Mouse (Mus musculus): ENCODE measurements around the gene Pwp2. TPM values are rescaled to one million over a fixed set of nuclear protein-coding genes. Genes with fewer than 3 reads are reported as not detected.

Pwp2 gene
- total and polyA plus RNA-seq, 3 experiments, result 41.2 to 49.9 (median 43.0) TPM

DNA sequence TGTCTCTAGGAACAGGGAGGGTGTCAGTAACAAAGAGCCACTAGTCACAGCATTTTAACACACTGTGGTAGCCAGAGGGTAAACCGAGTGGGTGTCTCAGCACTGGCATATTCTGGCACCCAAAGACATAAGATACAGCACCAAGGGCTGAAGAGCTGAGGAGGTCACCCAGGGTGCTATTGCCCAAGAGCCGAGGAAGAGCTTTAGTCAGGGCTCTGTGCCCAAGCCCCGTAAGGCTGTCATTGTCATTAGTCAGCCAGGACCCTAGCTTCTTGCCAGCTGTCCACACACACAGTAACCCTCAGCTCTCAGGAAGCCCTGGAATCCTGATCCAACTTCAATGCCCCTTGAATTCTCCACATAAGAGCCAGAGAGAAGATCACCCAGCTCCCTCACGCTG is 38.0 kb upstream of the Pwp2 start:
- TF ChIP-seq ZMIZ1 (IDR thresholded peaks at IDR 0.05; ENCODE audit: low read depth, low read length), result no peak
- TF ChIP-seq ZC3H11A (IDR thresholded peaks at IDR 0.05; ENCODE audit: low read depth, low read length), result no peak
- no peak for TF ChIP-seq CHD2 (IDR thresholded peaks at IDR 0.05; ENCODE audit: low read length)
- TF ChIP-seq E2F4 (IDR thresholded peaks at IDR 0.05; ENCODE audit: insufficient replicate concordance, low read depth, low read length), result no peak
- no peak for TF ChIP-seq ETS1 (conservative IDR thresholded peaks at IDR 0.05; ENCODE audit: low read depth, low read length)
- TF ChIP-seq RCOR1 (conservative IDR thresholded peaks at IDR 0.05; ENCODE audit: low read depth, low read length), result no peak
- no peak for TF ChIP-seq GABPA (IDR thresholded peaks at IDR 0.05; ENCODE audit: insufficient replicate concordance, low read depth, low read length)
- no peak for TF ChIP-seq NELFE (IDR thresholded peaks at IDR 0.05; ENCODE audit: low read depth, low read length)
- TF ChIP-seq BHLHE40 (IDR thresholded peaks at IDR 0.05; ENCODE audit: low read depth, low read length), result no peak
- TF ChIP-seq KAT2A (IDR thresholded peaks at IDR 0.05; ENCODE audit: insufficient replicate concordance, low read length), result no peak
- TF ChIP-seq MXI1 (IDR thresholded peaks at IDR 0.05; ENCODE audit: low read depth, low read length), result no peak

GRCm38 (mm10) chr10:78221315-78221714 is 36.4 kb upstream of the Pwp2 start:
- peaks cover 46 to 70% of the 10 kb centered on the region in 2 experiments for H3K36me3 ChIP-seq (replicated peaks in 1 of 2; ENCODE audit: control insufficient read depth in 1 of 2, insufficient read depth in 1 of 2, low read length in 1 of 2)

More for the DNA sequence above, 38.0 kb upstream of the Pwp2 start:
- H3K27ac ChIP-seq (ENCODE audit: insufficient read depth, low read depth), result no peak overlapping the region
- no peaks in the 10 kb centered on the region for H3K27me3 ChIP-seq (replicated peaks)
- no peak overlapping the region for H3K9ac ChIP-seq (ENCODE audit: insufficient read depth, low read depth)
- in situ Hi-C loops (cut with MboI; ENCODE audit: low pct_ligation_motif_present, low pct_unique_long_range_greater_than_20kb, low sequenced_read_pairs), result loop anchor here (5.0 kb wide), 1 partner anchor 36 kb away; the partner anchor contains the start of gene Pwp2
- peaks cover 37 to 60% of the 10 kb centered on the region in 2 experiments for H3K36me3 ChIP-seq (replicated peaks in 1 of 2; ENCODE audit: control insufficient read depth in 1 of 2, insufficient read depth in 1 of 2, low read length in 1 of 2)
- H3K79me2 ChIP-seq (replicated peaks; ENCODE audit: control insufficient read depth, extremely low read depth, insufficient read depth, poor library complexity, severe bottlenecking), result no peaks in the 10 kb centered on the region
- dilution Hi-C loops (cut with MboI; ENCODE audit: extremely low pct_ligation_motif_present, extremely low pct_unique_long_range_greater_than_20kb, low sequenced_read_pairs), result no loop called here
- H3K4me1 ChIP-seq (ENCODE audit: control insufficient read depth in 1 of 2, insufficient read depth in 2 of 2), result peaks cover 28 to 76% of the 10 kb centered on the region in 2 experiments
- no peak for DNase-seq (ENCODE audit: extremely low read depth)
- H3K4me2 ChIP-seq (ENCODE audit: insufficient read depth, low read depth, poor library complexity, severe bottlenecking), result no peak overlapping the region
- no peak overlapping the region for H3K4me3 ChIP-seq (replicated peaks in 1 of 3; ENCODE audit: low read depth in 2 of 3, low read length in 2 of 3, poor library complexity in 1 of 3)
- no peaks in the 10 kb centered on the region for H3K9me3 ChIP-seq (replicated peaks; ENCODE audit: low read length)

More at GRCm38 (mm10) chr10:78221315-78221714, 36.4 kb upstream of the Pwp2 start:
- Histone ChIP-seq H3K4me2 (ENCODE audit: insufficient read depth, low read depth, poor library complexity, severe bottlenecking) (no peak overlapping the region), H3K9me3 (replicated peaks; ENCODE audit: low read length) (no peaks in the 10 kb centered on the region), H3K4me1 (ENCODE audit: control insufficient read depth in 1 of 2, insufficient read depth in 2 of 2) (peaks cover 21 to 61% of the 10 kb centered on the region in 2 experiments), H3K79me2 (replicated peaks; ENCODE audit: control insufficient read depth, extremely low read depth, insufficient read depth, poor library complexity, severe bottlenecking) (no peaks in the 10 kb centered on the region), H3K27me3 (replicated peaks) (no peaks in the 10 kb centered on the region), H3K9ac (ENCODE audit: insufficient read depth, low read depth) (no peak overlapping the region), H3K27ac (ENCODE audit: insufficient read depth, low read depth) (no peak overlapping the region), H3K4me3 (replicated peaks in 1 of 3; ENCODE audit: low read depth in 2 of 3, low read length in 2 of 3, poor library complexity in 1 of 3) (no peak overlapping the region)
- dilution Hi-C loops (cut with MboI; ENCODE audit: extremely low pct_ligation_motif_present, extremely low pct_unique_long_range_greater_than_20kb, low sequenced_read_pairs) (no loop called here), in situ Hi-C loops (cut with MboI; ENCODE audit: low pct_ligation_motif_present, low pct_unique_long_range_greater_than_20kb, low sequenced_read_pairs) (loop anchor here (5.0 kb wide), 1 partner anchor 34 kb away; the partner anchor contains the start of gene Pwp2)
- no peak for TF ChIP-seq MEF2A (IDR thresholded peaks at IDR 0.05; ENCODE audit: borderline replicate concordance, low read depth, low read length)
- TF ChIP-seq CHD1 (IDR thresholded peaks at IDR 0.05; ENCODE audit: low read depth, low read length), result no peak
- TF ChIP-seq HCFC1 (IDR thresholded peaks at IDR 0.05; ENCODE audit: low read depth, low read length), result no peak
- TF ChIP-seq TCF12 (IDR thresholded peaks at IDR 0.05; ENCODE audit: low read depth, low read length), result no peak
- no peak for TF ChIP-seq MYC (IDR thresholded peaks at IDR 0.05; ENCODE audit: low read depth, low read length)
- TF ChIP-seq ELF1 (IDR thresholded peaks at IDR 0.05; ENCODE audit: low read depth, low read length), result no peak
- no peak for TF ChIP-seq ETS1 (conservative IDR thresholded peaks at IDR 0.05; ENCODE audit: low read depth, low read length)
- TF ChIP-seq JUND (conservative IDR thresholded peaks at IDR 0.05; ENCODE audit: low read depth, low read length), result no peak
- TF ChIP-seq RCOR1 (conservative IDR thresholded peaks at IDR 0.05; ENCODE audit: low read depth, low read length), result no peak
- no peak for TF ChIP-seq IRF4 (IDR thresholded peaks at IDR 0.05; ENCODE audit: low read depth, low read length)
- no peak for TF ChIP-seq JUN (IDR thresholded peaks at IDR 0.05; ENCODE audit: insufficient read depth, low read depth, low read length)
- TF ChIP-seq SMC3 (IDR thresholded peaks at IDR 0.05; ENCODE audit: low read depth, low read length), result no peak
- TF ChIP-seq KAT2A (IDR thresholded peaks at IDR 0.05; ENCODE audit: insufficient replicate concordance, low read length), result no peak
- no peak for TF ChIP-seq UBTF (IDR thresholded peaks at IDR 0.05; ENCODE audit: low read depth, low read length)
- no peak for TF ChIP-seq MAZ (IDR thresholded peaks at IDR 0.05; ENCODE audit: low read depth, low read length)
- TF ChIP-seq ZKSCAN1 (IDR thresholded peaks at IDR 0.05; ENCODE audit: borderline replicate concordance, low read depth, low read length), result no peak
- TF ChIP-seq GABPA (IDR thresholded peaks at IDR 0.05; ENCODE audit: insufficient replicate concordance, low read depth, low read length), result no peak
- no peak for TF ChIP-seq E2F4 (IDR thresholded peaks at IDR 0.05; ENCODE audit: insufficient replicate concordance, low read depth, low read length)
- no peak for TF ChIP-seq NRF1 (IDR thresholded peaks at IDR 0.05; ENCODE audit: low read depth, low read length)
- DNase-seq (ENCODE audit: extremely low read depth), result no peak
